Mouse (Mus musculus) kidney, adult 2 months (tissue): ENCODE data around the gene Rnf157. TPM values are rescaled to one million over a fixed set of nuclear protein-coding genes. Genes with fewer than 3 reads are reported as not detected.

Source experiments
- DNase-seq: peaks from one replicate; pipeline ENCODE4 v3.0.0; 2021
- H3K27ac ChIP-seq: fragments of 200-500 bp; 2 replicates; pipeline ENCODE4 v1.5.1; 2012; ENCODE audit warnings: low read depth, low read length, control low read depth, inconsistent platforms; ENCODE audit not compliant: insufficient read depth
- H3K27me3 ChIP-seq: fragments of 200-500 bp; replicated peaks from 2 replicates; pipeline ENCODE4 v1.6.1; 2012; ENCODE audit warnings: mild to moderate bottlenecking, moderate library complexity, low read length, inconsistent platforms; ENCODE audit not compliant: control insufficient read depth, insufficient read depth
- H3K36me3 ChIP-seq: fragments of 200-500 bp; 2 replicates; pipeline ENCODE4 v1.6.1; 2012; ENCODE audit warnings: mild to moderate bottlenecking, moderate library complexity, low read length, inconsistent platforms; ENCODE audit not compliant: control insufficient read depth, insufficient read depth
- H3K4me1 ChIP-seq: fragments of 200-500 bp; 2 replicates; pipeline ENCODE4 v1.6.1; 2011; ENCODE audit warnings: low read length; ENCODE audit not compliant: control insufficient read depth, insufficient read depth
- H3K4me3 ChIP-seq: fragments of 200-500 bp; 2 replicates; pipeline ENCODE4 v1.5.1; 2011; ENCODE audit warnings: mild to moderate bottlenecking, low read depth, low read length, control low read depth; ENCODE audit not compliant: insufficient read depth
- CTCF ChIP-seq: fragments of 200-500 bp; conservative IDR thresholded peaks from 2 replicates; pipeline ENCODE4 v1.5.1; 2011; ENCODE audit warnings: low read depth, mild to moderate bottlenecking, control low read depth, low read length, moderate library complexity, mixed read lengths; ENCODE audit not compliant: insufficient read depth, insufficient read length
- POLR2A ChIP-seq: fragments of 200-500 bp; IDR thresholded peaks from one replicate; pipeline ENCODE4 v1.6.1; 2011; ENCODE audit warnings: low read depth, low read length, control low read depth
- WGBS: fragments of 180-500 bp; shearing (Covaris S2); methylation state at CpG from one replicate; pipeline ENCODE4 v1.1.7; 2018; 5-methylcytosine and 5-hydroxymethylcytosine counted together
- polyA plus RNA-seq: library from polyadenylated mRNA; depleted of rRNA; stranded (reverse); fragments of >200 nt; gene quantifications from 2 replicates; pipeline ENCODE4 v1.2.3, GENCODE M21; 2012

Rnf157 gene
- polyA plus RNA-seq, 1 experiment, result 2.9 TPM

DNA sequence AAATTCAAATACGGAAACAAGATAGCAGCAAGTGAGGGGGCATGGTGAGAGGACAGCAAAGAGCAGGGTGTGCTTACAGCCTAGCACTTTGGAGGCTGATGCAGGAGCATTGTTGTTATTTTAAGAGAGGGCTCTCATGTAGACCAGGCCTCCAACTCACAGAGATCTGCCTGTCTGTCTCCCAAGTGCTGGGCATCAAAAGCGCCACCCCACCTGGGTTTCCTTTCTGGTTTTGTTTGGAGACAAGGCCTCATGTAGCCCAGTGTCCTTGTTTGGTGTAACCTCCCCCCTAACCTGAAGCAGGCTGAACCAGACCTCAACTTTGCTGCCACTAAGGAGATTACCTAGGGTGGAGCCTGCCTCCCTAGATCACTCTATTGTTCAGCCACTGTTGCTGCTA lies 9.7 kb upstream of the Rnf157 start:
- Histone ChIP-seq H3K4me3 (no peak overlapping the region), H3K27me3 (no peaks in the 10 kb centered on the region), H3K36me3 (no peaks in the 10 kb centered on the region), H3K27ac (no peak overlapping the region), H3K4me1 (no peaks in the 10 kb centered on the region; the same call in 1 of the 2 replicates)
- TF ChIP-seq POLR2A (no peak), CTCF (no peak)
- DNase-seq, result no peak
- 93% methylated on average over 2 of the region's 2 CpGs for WGBS

DNA sequence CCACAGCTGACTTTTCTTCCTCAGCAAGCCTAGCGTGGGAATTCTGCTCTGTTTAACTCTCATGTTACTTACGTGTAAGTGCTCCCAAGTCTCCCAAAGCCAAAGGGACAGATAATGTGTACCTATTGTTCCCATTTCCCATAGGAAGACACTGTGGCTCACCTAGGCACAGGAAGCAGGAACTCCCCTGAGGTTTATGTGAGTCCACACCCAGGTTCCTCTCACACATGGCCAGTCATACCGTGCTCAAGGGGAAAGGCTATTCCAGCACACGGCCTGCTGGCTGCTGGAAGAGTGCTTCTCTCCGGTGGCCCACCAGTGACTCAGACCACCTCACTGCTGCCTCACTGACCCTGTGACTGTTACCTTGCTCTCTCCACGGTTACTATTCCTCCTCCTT lies 8.3 kb upstream of the Rnf157 start:
- Histone ChIP-seq H3K27ac (no peak overlapping the region), H3K4me1 (no peaks in the 10 kb centered on the region), H3K36me3 (no peaks in the 10 kb centered on the region), H3K27me3 (no peaks in the 10 kb centered on the region), H3K4me3 (no peak overlapping the region)
- WGBS, result 68% methylated on average over 6 of the region's 6 CpGs
- TF ChIP-seq CTCF, result no peak
- TF ChIP-seq POLR2A, result no peak
- no peak for DNase-seq

DNA sequence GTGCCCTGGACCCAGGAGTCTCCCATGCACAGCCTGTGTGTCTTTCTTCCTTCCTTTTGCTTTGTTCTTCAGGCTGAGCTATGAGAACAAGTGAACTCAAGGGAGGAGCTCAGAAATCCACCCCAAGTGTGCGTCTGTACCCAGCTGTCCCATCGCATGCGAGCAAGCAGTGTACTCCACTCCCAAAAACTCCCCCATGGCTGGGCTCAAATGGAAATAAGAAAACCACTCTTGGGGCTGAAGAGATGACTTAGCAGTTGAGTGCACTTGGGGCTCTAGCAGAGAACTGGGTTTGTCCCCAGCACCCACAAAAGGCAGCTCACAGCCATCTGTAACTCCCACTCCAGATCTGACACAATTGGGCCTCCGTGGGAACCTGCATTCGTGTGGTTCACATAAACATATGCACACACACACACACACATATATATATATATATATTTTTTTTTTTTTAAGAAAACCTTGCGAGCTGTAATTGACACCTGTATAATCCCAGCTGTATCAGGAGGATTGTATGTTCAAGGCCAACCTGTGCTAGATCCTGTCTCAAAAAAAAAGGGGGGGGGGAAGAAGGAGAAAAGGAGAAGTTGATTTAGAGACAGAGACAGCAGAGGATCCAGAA lies 6.1 kb upstream of the Rnf157 start:
- Histone ChIP-seq H3K4me3 (no peak overlapping the region), H3K4me1 (no peaks in the 10 kb centered on the region), H3K36me3 (no peaks in the 10 kb centered on the region), H3K27ac (no peak overlapping the region), H3K27me3 (no peaks in the 10 kb centered on the region)
- TF ChIP-seq CTCF (no peak), POLR2A (no peak)
- WGBS, result 83% methylated on average over 6 of the region's 6 CpGs
- no peak for DNase-seq

DNA sequence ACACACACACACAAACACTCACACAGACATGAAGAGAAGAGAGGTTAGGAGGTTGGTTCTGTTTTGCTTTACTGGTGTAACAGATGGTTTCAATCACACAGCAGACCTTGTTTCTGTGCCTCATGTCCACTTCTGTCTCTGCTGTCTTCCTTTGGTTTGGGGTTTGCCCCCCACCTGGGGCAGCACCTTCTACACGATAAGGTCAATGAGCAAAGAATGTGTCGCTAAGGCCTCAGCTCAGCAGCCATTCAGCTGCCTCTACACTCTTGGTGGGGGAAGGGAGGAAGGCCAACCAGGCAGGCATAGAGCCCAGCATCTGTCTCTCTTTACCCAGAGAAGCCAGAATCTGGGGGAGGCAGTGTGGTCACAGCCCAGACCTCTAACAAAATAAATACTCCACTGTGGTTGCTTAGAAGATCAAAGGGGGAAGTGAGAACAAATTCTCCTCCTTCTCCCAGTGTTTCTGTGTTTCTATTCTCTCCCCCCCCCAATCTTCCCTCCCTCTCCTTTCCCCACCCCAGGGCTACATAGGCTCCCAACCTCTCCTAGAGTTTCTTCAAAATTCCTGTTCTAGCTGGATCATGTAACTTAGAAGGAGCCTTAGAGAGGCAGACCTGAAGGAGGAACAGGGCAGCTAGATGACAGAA lies 5.5 kb upstream of the Rnf157 start:
- Histone ChIP-seq H3K36me3 (no peaks in the 10 kb centered on the region), H3K27ac (no peak overlapping the region), H3K27me3 (no peaks in the 10 kb centered on the region), H3K4me1 (no peaks in the 10 kb centered on the region), H3K4me3 (no peak overlapping the region)
- TF ChIP-seq POLR2A, result no peak
- TF ChIP-seq CTCF, result no peak
- DNase-seq, result no peak
- 14% methylated on average over 2 of the region's 2 CpGs for WGBS

DNA sequence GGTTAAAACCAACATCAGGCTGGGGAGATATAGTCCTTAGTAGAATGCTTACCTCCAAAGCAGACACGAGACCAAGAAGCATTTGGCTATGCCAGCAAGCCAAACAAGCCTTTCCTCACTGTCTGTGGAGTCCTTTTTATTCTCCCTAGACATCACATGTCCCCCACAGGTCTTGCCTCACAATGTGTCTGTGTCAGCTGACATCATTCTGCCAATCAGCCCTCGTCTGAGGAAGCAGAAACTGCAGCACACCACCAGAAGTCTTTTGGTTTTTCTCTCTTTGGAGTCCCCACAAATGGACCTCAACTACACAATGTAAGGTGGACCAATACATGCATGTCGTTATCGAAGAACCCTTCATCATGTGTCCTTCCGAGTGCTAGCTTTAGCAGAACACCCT lies 4.2 kb upstream of the Rnf157 start:
- 97% methylated on average over 5 of the region's 5 CpGs for WGBS
- no peak overlapping the region for H3K27ac ChIP-seq
- H3K27me3 ChIP-seq, result no peaks in the 10 kb centered on the region
- H3K4me3 ChIP-seq, result no peak overlapping the region
- H3K4me1 ChIP-seq, result no peaks in the 10 kb centered on the region
- DNase-seq, result no peak
- TF ChIP-seq CTCF (no peak), POLR2A (no peak)
- no peaks in the 10 kb centered on the region for H3K36me3 ChIP-seq

DNA sequence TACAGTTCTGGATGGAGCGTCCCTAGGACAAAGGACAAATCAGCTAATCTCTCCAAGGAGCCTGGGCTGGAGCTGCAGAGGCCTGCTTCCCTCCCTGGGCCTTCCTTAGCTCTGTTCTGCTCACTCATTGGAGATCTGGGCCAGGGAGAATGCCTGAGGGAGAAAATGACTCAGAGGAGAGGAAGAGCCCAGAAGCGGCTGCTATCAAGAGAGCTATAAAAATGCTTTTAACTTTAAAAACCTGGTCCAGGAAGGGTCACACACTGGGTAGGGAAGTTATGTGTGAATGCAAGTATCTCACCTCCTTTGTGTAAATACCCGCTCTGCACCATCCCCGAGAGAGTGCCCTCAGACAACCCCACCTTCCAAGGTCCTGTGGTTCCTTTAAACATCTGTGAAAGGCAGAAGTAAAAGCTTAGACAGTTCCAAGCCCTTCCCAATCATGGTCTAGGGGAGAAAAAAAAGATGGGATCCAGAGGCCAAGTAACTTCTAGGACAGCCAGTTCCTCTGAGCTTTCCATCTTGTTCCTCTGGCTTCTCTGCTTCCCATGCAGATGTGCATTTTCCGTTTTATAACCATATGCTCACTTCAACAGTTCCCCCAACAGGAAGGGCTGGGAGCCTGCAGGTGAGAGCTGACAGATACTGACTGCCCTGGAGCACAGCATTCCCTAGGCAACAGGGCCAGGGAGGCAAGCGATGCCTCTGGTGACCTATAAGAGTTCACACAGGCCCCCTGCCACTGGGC lies 3.5 kb upstream of the Rnf157 start:
- 91% methylated on average over 6 of the region's 6 CpGs for WGBS
- no peak for DNase-seq
- Histone ChIP-seq H3K27me3 (no peaks in the 10 kb centered on the region), H3K4me3 (no peak overlapping the region), H3K27ac (no peak overlapping the region), H3K4me1 (no peaks in the 10 kb centered on the region), H3K36me3 (no peaks in the 10 kb centered on the region)
- TF ChIP-seq CTCF (no peak), POLR2A (no peak)

DNA sequence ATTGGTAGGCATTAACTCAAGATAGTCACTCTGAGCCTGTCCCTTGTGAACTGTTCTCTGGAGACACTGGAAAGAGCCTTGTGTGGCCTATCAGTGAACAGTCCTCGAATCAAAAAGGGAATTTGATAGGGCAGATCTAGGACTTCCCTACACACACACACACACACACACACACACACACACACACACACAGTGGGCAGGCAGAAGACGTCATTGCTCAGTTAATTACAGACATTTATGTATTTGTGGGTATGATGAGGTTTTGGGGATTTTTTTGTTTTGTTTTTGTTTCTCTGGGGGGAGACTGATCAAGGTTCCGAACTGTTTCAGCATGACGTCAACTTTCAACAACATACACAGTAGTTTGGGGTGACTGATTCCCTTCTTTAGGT lies 795 bp upstream of the Rnf157 start:
- no peak overlapping the region for H3K27ac ChIP-seq
- TF ChIP-seq POLR2A (no peak), CTCF (no peak)
- no peaks in the 10 kb centered on the region for H3K4me1 ChIP-seq
- H3K4me3 ChIP-seq, result no peak overlapping the region
- H3K27me3 ChIP-seq, result no peaks in the 10 kb centered on the region
- WGBS, result 69% methylated on average over 4 of the region's 4 CpGs
- DNase-seq, result no peak
- H3K36me3 ChIP-seq, result no peaks in the 10 kb centered on the region
